Comparison of ENCODE assay signal across 10 mouse cellular contexts in the genomic region with DNA sequence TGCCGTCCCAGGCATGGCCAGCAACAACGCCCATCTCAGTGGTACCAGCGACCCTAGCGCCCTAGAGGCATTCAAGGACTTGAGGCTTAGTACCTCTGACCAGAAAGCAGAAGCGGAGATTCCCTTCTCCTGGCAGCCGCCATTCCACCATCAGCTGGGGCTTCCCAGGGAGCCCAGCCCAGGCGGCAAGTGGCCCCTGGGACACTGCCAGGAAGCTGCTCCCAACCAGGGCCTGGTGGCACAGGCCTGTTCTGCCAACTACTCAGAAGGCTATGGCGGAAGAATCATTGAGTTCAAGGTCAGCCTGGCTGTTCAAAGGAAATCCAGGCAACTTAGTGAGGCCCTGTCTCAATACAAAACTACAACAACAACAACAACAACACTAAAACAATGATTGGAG.
DNase-seq lines count a peak whose midpoint lies in the region; ATAC-seq and TF ChIP-seq lines count a peak whose summit lies in the region.
"Had no signal": no experiment of that assay in that cellular context is flagged by ENCODE, and none has a peak within 500 bp of the region (broad histone marks: within the 10 kb centered on the region; RNA-seq: fewer than 3 reads in every experiment).

No protein-coding gene starts in this region.

- no peaks in the 10 kb centered on the region for H3K27me3 ChIP-seq in neural tube, embryonic 13.5 days
- no peaks in the 10 kb centered on the region for H3K27me3 ChIP-seq in hindbrain, embryonic 14.5 days (ENCODE audit: control insufficient read depth, insufficient read depth, low read length)
- H3K27me3 ChIP-seq: neural tube, embryonic 15.5 days had no signal

- DNase-seq in adrenal gland, postnatal 10 days = peak; percentile 65
- no peak for DNase-seq in adrenal gland, adult 18-20 months (ENCODE audit: low spot score in 2 of 2)
- no peak for DNase-seq in neural tube, embryonic 10.5 days (ENCODE audit: extremely low spot score, low spot score)
- DNase-seq in hindbrain, embryonic 14.5 days (ENCODE audit: low spot score) = no peak
- no peak for DNase-seq in frontal cortex, postnatal 10 days (ENCODE audit: low spot score in 2 of 2)
- no peak for DNase-seq in right cerebral cortex, adult 2 months (ENCODE audit: low spot score in 2 of 2)
- DNase-seq: lung, postnatal 10 days had no signal

- no peak overlapping the region for H3K9ac ChIP-seq in neural tube, embryonic 13.5 days
- no peak overlapping the region for H3K9ac ChIP-seq in hindbrain, embryonic 14.5 days
- H3K9ac ChIP-seq: neural tube, embryonic 15.5 days had no signal

- ATAC-seq in neural tube, embryonic 13.5 days (ENCODE audit: low read depth) = no peak
- no peak for ATAC-seq in hindbrain, embryonic 14.5 days (ENCODE audit: low FRiP score)

- no peak for TF ChIP-seq CTCF in olfactory bulb, adult 2 months (IDR thresholded peaks at IDR 0.05; ENCODE audit: insufficient read depth, low read depth, low read length)

- H3K9me3 ChIP-seq in neural tube, embryonic 13.5 days = no peaks in the 10 kb centered on the region
- no peaks in the 10 kb centered on the region for H3K9me3 ChIP-seq in hindbrain, embryonic 14.5 days (ENCODE audit: control insufficient read depth, low read length)
- H3K9me3 ChIP-seq: neural tube, embryonic 15.5 days had no signal

- H3K36me3 ChIP-seq in neural tube, embryonic 13.5 days = no peaks in the 10 kb centered on the region
- no peaks in the 10 kb centered on the region for H3K36me3 ChIP-seq in hindbrain, embryonic 14.5 days (replicated peaks; ENCODE audit: control insufficient read depth, insufficient read depth)
- H3K36me3 ChIP-seq: neural tube, embryonic 15.5 days had no signal

- H3K4me2 ChIP-seq in neural tube, embryonic 13.5 days = no peak overlapping the region
- no peak overlapping the region for H3K4me2 ChIP-seq in hindbrain, embryonic 14.5 days (replicated peaks)
- H3K4me2 ChIP-seq: neural tube, embryonic 15.5 days had no signal

- no peak for TF ChIP-seq POLR2A in olfactory bulb, adult 2 months (IDR thresholded peaks at IDR 0.05; ENCODE audit: insufficient read depth, low read depth, low read length)

- H3K27ac ChIP-seq in neural tube, embryonic 13.5 days (replicated peaks) = 0 out of 2 replicates have a peak overlapping the region, but pooled peaks have one; percentile 20
- peak overlapping the region; percentile 7; the same call in 1 of the 2 replicates for H3K27ac ChIP-seq in hindbrain, embryonic 14.5 days
- peak overlapping the region; percentile 23; the same call in 1 of the 2 replicates for H3K27ac ChIP-seq in olfactory bulb, adult 2 months (ENCODE audit: insufficient read depth, low read depth, low read length)

- no peak overlapping the region for H3K4me3 ChIP-seq in neural tube, embryonic 13.5 days
- no peak overlapping the region for H3K4me3 ChIP-seq in hindbrain, embryonic 14.5 days (replicated peaks; ENCODE audit: low read length)
- H3K4me3 ChIP-seq in olfactory bulb, adult 2 months (ENCODE audit: insufficient read depth, low read depth, low read length) = no peak overlapping the region
- H3K4me3 ChIP-seq: neural tube, embryonic 15.5 days had no signal

- H3K4me1 ChIP-seq in neural tube, embryonic 13.5 days (replicated peaks) = peaks cover 92% of the 10 kb centered on the region
- H3K4me1 ChIP-seq in hindbrain, embryonic 14.5 days (replicated peaks; ENCODE audit: control insufficient read depth, insufficient read depth, low read length) = peaks cover 41% of the 10 kb centered on the region
- H3K4me1 ChIP-seq in olfactory bulb, adult 2 months (ENCODE audit: control insufficient read depth, insufficient read depth, low read length) = peaks cover 30% of the 10 kb centered on the region

- 64% methylated on average over 8 of the region's 8 CpGs for WGBS in neural tube, embryonic 13.5 days
- WGBS in hindbrain, embryonic 14.5 days = 62% methylated on average over 8 of the region's 8 CpGs
- WGBS in olfactory bulb, adult 2 months = 77% methylated on average over 8 of the region's 8 CpGs
